Mouse (Mus musculus): Measurements from ENCODE around the gene Pde4b. TPM values are rescaled to one million over a fixed set of nuclear protein-coding genes. Genes with fewer than 3 reads are reported as not detected.

Gene Pde4b
- polyA plus RNA-seq, 1 experiment = 3.9 TPM

GRCm38 (mm10) chr4:102510939-102511391 lies 423.6 kb downstream of the Pde4b start:
- whole genome bisulfite sequencing = 11% methylated on average over 8 of the region's 8 CpGs
- peaks cover 15% of the 10 kb centered on the region for H3K4me1 ChIP-seq (ENCODE audit: control insufficient read depth, insufficient read depth, low read length)
- TF ChIP-seq POLR2A (IDR thresholded peaks at IDR 0.05; ENCODE audit: borderline replicate concordance, control insufficient read depth, low read depth, low read length) = no peak
- TF ChIP-seq CTCF (IDR thresholded peaks at IDR 0.05; ENCODE audit: control insufficient read depth, insufficient read depth, low read length) = no peak
- peak overlapping the region; percentile 5 for H3K4me3 ChIP-seq (replicated peaks; ENCODE audit: control insufficient read depth, low read depth, low read length)
- no peak overlapping the region for H3K27ac ChIP-seq (ENCODE audit: control insufficient read depth, insufficient read depth, low read depth, low read length, poor library complexity)

- peaks cover 14% of the 10 kb centered on the region for H3K4me1 ChIP-seq (ENCODE audit: control insufficient read depth, insufficient read depth, low read length)
- WGBS = 23% methylated on average over 11 of the region's 11 CpGs
- H3K27ac ChIP-seq (ENCODE audit: control insufficient read depth, insufficient read depth, low read depth, low read length, poor library complexity) = peak overlapping the region; percentile 42; the same call in 1 of the 2 replicates
Observed at GRCm38 (mm10) chr4:102511511-102511910, 424.2 kb downstream of the Pde4b start.

GRCm38 (mm10) chr4:102512940-102513339 lies 425.6 kb downstream of the Pde4b start:
- H3K27ac ChIP-seq (ENCODE audit: control insufficient read depth, insufficient read depth, low read depth, low read length, poor library complexity) = no peak overlapping the region
- peaks cover 14% of the 10 kb centered on the region for H3K4me1 ChIP-seq (ENCODE audit: control insufficient read depth, insufficient read depth, low read length)
- TF ChIP-seq CTCF (IDR thresholded peaks at IDR 0.05; ENCODE audit: control insufficient read depth, insufficient read depth, low read length) (no peak), POLR2A (IDR thresholded peaks at IDR 0.05; ENCODE audit: borderline replicate concordance, control insufficient read depth, low read depth, low read length) (no peak)
- WGBS = 72% methylated on average over 7 of the region's 7 CpGs
- no peak overlapping the region for H3K4me3 ChIP-seq (replicated peaks; ENCODE audit: control insufficient read depth, low read depth, low read length)

More at GRCm38 (mm10) chr4:102511511-102511910, 424.2 kb downstream of the Pde4b start:
- no peak overlapping the region for H3K4me3 ChIP-seq (replicated peaks; ENCODE audit: control insufficient read depth, low read depth, low read length)
- TF ChIP-seq POLR2A (IDR thresholded peaks at IDR 0.05; ENCODE audit: borderline replicate concordance, control insufficient read depth, low read depth, low read length) (no peak), CTCF (IDR thresholded peaks at IDR 0.05; ENCODE audit: control insufficient read depth, insufficient read depth, low read length) (no peak)

- H3K4me1 ChIP-seq (ENCODE audit: control insufficient read depth, insufficient read depth, low read length) = peaks cover 17% of the 10 kb centered on the region
Observed at GRCm38 (mm10) chr4:102513514-102513913, 426.2 kb downstream of the Pde4b start.

GRCm38 (mm10) chr4:102514972-102515835 lies 427.9 kb downstream of the Pde4b start:
- Histone ChIP-seq H3K27ac (ENCODE audit: control insufficient read depth, insufficient read depth, low read depth, low read length, poor library complexity) (peak overlapping the region; percentile 55; the same call in 1 of the 2 replicates), H3K4me3 (replicated peaks; ENCODE audit: control insufficient read depth, low read depth, low read length) (no peak overlapping the region), H3K4me1 (ENCODE audit: control insufficient read depth, insufficient read depth, low read length) (peaks cover 17% of the 10 kb centered on the region)
- no peak for TF ChIP-seq POLR2A (IDR thresholded peaks at IDR 0.05; ENCODE audit: borderline replicate concordance, control insufficient read depth, low read depth, low read length)
- TF ChIP-seq CTCF (IDR thresholded peaks at IDR 0.05; ENCODE audit: control insufficient read depth, insufficient read depth, low read length) = no peak
- whole genome bisulfite sequencing = 24% methylated on average over 3 of the region's 3 CpGs

More at GRCm38 (mm10) chr4:102513514-102513913, 426.2 kb downstream of the Pde4b start:
- WGBS = 60% methylated on average over 5 of the region's 5 CpGs
- TF ChIP-seq CTCF (IDR thresholded peaks at IDR 0.05; ENCODE audit: control insufficient read depth, insufficient read depth, low read length) (no peak), POLR2A (IDR thresholded peaks at IDR 0.05; ENCODE audit: borderline replicate concordance, control insufficient read depth, low read depth, low read length) (no peak)
- no peak overlapping the region for H3K27ac ChIP-seq (ENCODE audit: control insufficient read depth, insufficient read depth, low read depth, low read length, poor library complexity)
- H3K4me3 ChIP-seq (replicated peaks; ENCODE audit: control insufficient read depth, low read depth, low read length) = no peak overlapping the region

- TF ChIP-seq CTCF (IDR thresholded peaks at IDR 0.05; ENCODE audit: control insufficient read depth, insufficient read depth, low read length) = no peak
- TF ChIP-seq POLR2A (IDR thresholded peaks at IDR 0.05; ENCODE audit: borderline replicate concordance, control insufficient read depth, low read depth, low read length) = no peak
- no peak overlapping the region for H3K27ac ChIP-seq (ENCODE audit: control insufficient read depth, insufficient read depth, low read depth, low read length, poor library complexity)
- H3K4me1 ChIP-seq (ENCODE audit: control insufficient read depth, insufficient read depth, low read length) = peaks cover 17% of the 10 kb centered on the region
- H3K4me3 ChIP-seq (replicated peaks; ENCODE audit: control insufficient read depth, low read depth, low read length) = no peak overlapping the region
- WGBS = 23% methylated on average over 4 of the region's 4 CpGs
Observed at GRCm38 (mm10) chr4:102516395-102516794, 429.1 kb downstream of the Pde4b start.

GRCm38 (mm10) chr4:102516982-102517630 lies 429.8 kb downstream of the Pde4b start:
- H3K4me3 ChIP-seq (replicated peaks; ENCODE audit: control insufficient read depth, low read depth, low read length) = no peak overlapping the region
- 2% methylated on average over 7 of the region's 7 CpGs for WGBS
- peak overlapping the region; percentile 75; the same call in 1 of the 2 replicates for H3K27ac ChIP-seq (ENCODE audit: control insufficient read depth, insufficient read depth, low read depth, low read length, poor library complexity)
- H3K4me1 ChIP-seq (ENCODE audit: control insufficient read depth, insufficient read depth, low read length) = peaks cover 15% of the 10 kb centered on the region
- TF ChIP-seq POLR2A (IDR thresholded peaks at IDR 0.05; ENCODE audit: borderline replicate concordance, control insufficient read depth, low read depth, low read length) (no peak), CTCF (IDR thresholded peaks at IDR 0.05; ENCODE audit: control insufficient read depth, insufficient read depth, low read length) (no peak)

GRCm38 (mm10) chr4:102517653-102518052 lies 430.3 kb downstream of the Pde4b start:
- no peak overlapping the region for H3K4me3 ChIP-seq (replicated peaks; ENCODE audit: control insufficient read depth, low read depth, low read length)
- H3K4me1 ChIP-seq (ENCODE audit: control insufficient read depth, insufficient read depth, low read length) = peaks cover 13% of the 10 kb centered on the region
- no peak for TF ChIP-seq POLR2A (IDR thresholded peaks at IDR 0.05; ENCODE audit: borderline replicate concordance, control insufficient read depth, low read depth, low read length)
- no peak for TF ChIP-seq CTCF (IDR thresholded peaks at IDR 0.05; ENCODE audit: control insufficient read depth, insufficient read depth, low read length)
- WGBS = 5% methylated on average over 2 of the region's 2 CpGs
- H3K27ac ChIP-seq (ENCODE audit: control insufficient read depth, insufficient read depth, low read depth, low read length, poor library complexity) = peak overlapping the region; percentile 75; the same call in 1 of the 2 replicates
